Mouse (Mus musculus): Measurements from ENCODE around the gene Robo2.

DNA sequence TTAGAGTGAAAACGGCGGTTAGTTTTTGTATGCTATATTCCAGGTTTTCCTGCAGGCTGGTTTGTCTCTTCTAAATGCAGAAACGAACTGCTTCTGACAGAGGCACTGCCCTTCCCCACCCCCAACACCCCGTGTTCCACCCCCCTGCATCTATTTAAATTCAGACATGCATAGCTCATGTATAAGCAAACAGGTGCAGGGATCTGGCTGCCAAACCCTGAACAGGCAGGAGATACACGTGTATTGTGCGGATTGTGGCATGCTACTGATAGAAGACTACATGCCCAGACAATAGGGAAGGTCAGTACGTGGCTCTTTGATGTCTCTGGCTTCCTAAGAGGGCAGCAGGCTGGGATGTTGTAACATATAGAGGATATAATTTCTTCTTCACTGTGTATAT lies 95.5 kb downstream of the Robo2 start:
- TF ChIP-seq CTCF (IDR thresholded peaks at IDR 0.05; ENCODE audit: low read depth) (no peak), EP300 (IDR thresholded peaks at IDR 0.05; ENCODE audit: low read depth) (no peak)

Measured in heart, postnatal 0 days (tissue).